Mouse (Mus musculus) heart, adult 18-20 months (tissue): ENCODE data around the gene Hist1h2ap. TPM values are rescaled to one million over a fixed set of nuclear protein-coding genes. Genes with fewer than 3 reads are reported as not detected.
A peak's percentile ranks its signal among the peaks of the same experiment; 100 is the strongest.
"Not testable (repeated sequence)": the region's sequence is repeated elsewhere in the genome, so short reads cannot be mapped to it uniquely, and the experiment has no call there.

ENCODE experiments used
- DNase-seq, 2 experiments: peaks; one replicate each; pipeline ENCODE4 v3.0.0; 2021 to 2022; ENCODE audit warnings: mixed read lengths in 1 of 2
- long read RNA-seq, 2 experiments: library from polyadenylated mRNA; stranded (forward); transcript quantifications; one replicate each; pipeline ENCODE4 v2.0.0; 2021
- total RNA-seq, 2 experiments: library from RNA; stranded (reverse); gene quantifications; 2 replicates each; pipeline ENCODE4 v1.2.3; 2021

Hist1h2ap gene
- 10 to 100 TPM; 11.6 to 12.2 TPM for total RNA-seq
- long read RNA-seq, experiment 1, partial matches to known transcripts: 0 of 2 reads
- long read RNA-seq, experiment 1, other reads (novel, unspliced or antisense): 0 of 2 reads
- long read RNA-seq, experiment 2: 0 reads

- not testable (repeated sequence) for DNase-seq
These were observed at the start of gene Hist1h2ap, which contains the start of gene Hist1h2br for GRCm38 (mm10) chr13:21833461-21833860. Hist1h2ap (minus strand) TSS chr13:21833507. Hist1h2br (plus strand) TSS chr13:21833743.

DNA sequence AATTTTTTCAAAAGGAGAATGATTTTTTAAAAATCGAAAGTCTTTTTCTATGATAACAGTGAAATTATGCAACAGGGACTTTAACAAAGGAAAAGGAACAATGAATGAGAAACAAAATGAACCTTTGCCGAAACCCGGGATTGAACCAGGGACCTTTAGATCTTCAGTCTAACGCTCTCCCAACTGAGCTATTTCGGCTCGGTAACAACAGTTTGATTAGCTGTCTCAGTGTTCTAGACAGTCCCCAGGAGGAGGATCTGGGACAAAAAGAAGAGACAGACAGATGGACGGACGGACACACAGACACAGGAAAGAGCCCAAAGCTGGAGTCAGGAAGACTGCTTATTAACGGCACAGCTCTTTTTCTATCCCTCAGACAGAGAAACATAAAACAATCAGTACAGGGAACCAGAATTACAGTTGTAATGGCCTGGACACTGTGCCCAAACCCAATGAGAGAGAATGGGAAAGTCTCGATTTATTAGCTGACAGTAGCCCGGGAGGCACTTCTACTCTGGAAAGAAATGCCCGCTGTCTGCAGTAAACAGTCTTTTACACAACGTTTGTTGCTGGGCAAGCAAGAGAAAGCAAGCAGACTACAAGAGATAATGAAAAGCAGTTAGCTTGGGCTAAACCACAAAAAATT lies 49.6 kb upstream of the Hist1h2ap start:
- peak; percentile 15 to 56 for DNase-seq

DNA sequence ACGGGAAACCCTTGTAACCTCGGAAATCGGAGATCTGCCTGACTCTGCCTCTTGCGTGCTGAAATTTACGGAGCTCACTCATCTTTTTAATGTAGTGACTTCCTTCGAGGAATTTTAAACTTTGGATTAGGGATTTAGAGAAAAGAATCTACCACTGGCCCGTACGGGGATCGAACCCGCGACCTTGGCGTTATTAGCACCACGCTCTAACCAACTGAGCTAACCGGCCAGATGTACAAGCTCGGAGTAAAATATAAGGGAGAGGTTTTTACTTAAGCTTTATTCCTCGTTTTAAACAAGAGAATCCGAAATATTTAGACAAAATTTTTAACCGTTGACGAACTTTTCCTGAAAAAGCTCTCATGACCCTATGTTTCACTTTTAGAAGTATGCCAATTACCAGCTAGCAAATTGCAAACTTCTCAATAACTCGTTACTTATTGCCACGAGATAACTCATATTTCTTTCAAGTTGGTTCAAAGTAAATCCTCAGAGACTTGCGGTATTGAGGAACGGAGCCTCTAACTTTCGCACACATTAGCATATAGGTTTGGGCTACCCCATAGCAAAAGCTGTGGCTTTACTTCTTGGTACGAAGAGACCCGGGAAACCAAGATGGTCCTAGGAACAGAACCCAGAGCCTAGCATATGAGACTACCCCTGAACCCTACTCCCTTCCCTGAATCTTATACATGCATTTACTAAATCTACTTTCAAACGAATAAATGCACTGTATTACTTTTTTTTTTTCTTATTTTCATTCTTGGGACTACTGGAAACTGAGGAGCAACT lies 48.8 kb upstream of the Hist1h2ap start:
- DNase-seq: peak; percentile 24 to 46

GRCm38 (mm10) chr13:21880735-21881134 lies 47.4 kb upstream of the Hist1h2ap start:
- DNase-seq: no peak

DNA sequence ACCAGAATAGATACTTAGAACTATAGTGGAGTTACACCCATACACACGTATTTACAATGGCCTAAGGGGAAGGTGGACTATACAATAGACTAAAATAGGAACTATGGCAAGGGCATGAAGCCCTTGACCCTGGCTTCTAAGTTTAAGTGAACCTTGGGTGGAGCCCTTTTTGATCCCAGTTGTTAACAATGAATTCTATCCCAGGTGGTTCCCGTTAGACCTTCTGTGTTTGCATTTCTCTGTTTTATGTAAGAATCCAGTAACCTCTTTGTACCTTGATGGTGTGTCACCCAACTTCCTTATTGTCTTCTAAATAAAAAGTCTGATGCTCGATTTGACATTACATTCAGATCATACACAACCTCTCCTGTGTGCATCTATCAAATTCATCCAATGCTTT lies 32.2 kb upstream of the Hist1h2ap start:
- DNase-seq: not testable (repeated sequence)

- no peak for DNase-seq
These were observed 28.3 kb upstream of the Hist1h2ap start for GRCm38 (mm10) chr13:21861608-21862007.

GRCm38 (mm10) chr13:21855698-21856162 lies 22.4 kb upstream of the Hist1h2ap start:
- DNase-seq: peak; percentile 58 to 82

- DNase-seq: peak; percentile 82 to 91
These were observed 21.8 kb upstream of the Hist1h2ap start for GRCm38 (mm10) chr13:21855146-21855545.

- DNase-seq: peak; percentile 77 to 87
These were observed 19.1 kb upstream of the Hist1h2ap start for GRCm38 (mm10) chr13:21852215-21852945.

DNA sequence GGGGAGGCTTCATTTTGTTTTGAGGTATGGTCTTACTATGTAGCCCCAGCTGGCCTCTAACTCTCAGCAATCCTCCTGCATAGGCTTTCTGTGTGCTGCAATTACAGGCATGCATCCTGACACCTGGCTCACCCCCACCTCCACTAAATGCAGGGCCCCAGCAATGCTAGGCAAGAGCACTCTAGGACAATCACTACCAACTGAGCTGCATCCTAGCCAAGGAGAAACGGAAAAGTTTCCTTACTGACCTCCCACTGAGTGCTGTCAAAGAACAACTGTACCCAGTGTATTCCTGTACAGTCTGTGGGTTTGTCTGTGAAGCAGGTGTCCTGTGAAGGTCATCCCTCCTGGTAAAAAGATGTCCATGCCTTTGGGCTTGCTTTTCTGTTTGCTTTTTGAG lies 17.4 kb upstream of the Hist1h2ap start:
- not testable (repeated sequence) for DNase-seq

- DNase-seq: no peak
These were observed 14.6 kb upstream of the Hist1h2ap start for GRCm38 (mm10) chr13:21847883-21848282.

GRCm38 (mm10) chr13:21846356-21846755 lies 13.0 kb upstream of the Hist1h2ap start:
- not testable (repeated sequence) for DNase-seq

DNA sequence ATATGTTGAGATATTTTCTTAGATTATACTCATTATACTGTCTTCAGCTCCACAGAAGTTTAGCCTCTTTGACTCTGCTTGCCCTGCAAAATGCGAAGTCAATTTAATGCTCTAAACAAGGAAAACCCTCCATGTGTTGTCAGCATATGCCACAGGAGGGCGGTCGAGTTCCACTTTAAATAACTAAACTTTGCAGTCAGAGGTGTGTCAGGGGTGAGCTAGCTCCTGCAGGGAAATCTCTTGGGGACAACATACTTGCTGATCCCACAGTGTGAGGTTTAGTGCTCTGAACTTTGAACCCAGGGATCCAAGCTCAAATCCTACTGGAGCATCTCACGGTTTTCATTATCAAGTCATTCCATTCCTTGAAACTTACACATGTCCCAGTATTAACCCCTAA lies 7.2 kb upstream of the Hist1h2ap start:
- not testable (repeated sequence) for DNase-seq

DNA sequence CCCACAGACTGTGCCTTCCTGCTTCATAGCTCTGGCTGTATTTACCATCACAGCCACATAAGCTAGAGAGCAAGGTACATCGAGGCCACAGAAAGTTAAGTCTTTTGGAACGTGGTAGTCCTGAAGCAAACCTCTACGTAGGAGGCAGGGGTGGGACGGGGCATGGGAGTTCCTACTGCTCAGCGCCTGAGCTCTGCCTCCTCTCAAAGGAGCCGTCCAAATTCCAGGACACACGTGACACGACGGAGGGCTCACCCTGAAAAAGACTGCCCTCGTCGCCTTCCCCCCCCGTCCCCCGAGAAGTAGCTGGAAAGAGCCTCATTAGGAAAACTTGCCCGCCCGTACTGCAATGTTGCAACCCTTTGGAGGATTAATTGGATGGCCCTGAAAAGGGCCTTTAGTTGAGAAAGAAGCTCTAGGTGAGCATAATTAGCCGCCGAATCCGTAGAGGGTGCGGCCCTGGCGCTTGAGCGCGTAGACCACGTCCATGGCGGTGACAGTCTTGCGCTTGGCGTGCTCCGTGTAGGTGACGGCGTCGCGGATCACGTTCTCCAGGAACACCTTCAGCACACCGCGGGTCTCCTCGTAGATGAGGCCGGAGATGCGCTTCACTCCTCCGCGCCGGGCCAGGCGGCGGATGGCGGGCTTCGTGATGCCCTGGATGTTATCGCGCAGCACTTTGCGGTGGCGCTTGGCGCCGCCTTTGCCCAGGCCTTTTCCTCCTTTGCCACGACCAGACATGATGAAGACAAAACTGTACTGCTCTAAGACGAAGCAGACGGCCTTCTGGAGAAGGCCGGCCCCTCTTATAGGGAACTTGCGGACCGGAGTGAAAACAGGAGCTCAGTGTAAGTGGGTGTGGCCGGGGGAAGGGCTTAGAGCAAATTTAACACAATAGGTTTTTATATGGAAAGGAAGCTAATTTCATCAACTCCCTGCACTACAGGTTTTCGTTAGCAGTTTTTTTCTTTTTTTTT lies 1.6 kb downstream of the Hist1h2ap start, which contains the start of gene Hist1h4n:
Gene Hist1h4n, minus strand, starts transcription at position 779 of the 977 bp plus-strand sequence.
- peak; percentile 45 to 47 for DNase-seq

DNA sequence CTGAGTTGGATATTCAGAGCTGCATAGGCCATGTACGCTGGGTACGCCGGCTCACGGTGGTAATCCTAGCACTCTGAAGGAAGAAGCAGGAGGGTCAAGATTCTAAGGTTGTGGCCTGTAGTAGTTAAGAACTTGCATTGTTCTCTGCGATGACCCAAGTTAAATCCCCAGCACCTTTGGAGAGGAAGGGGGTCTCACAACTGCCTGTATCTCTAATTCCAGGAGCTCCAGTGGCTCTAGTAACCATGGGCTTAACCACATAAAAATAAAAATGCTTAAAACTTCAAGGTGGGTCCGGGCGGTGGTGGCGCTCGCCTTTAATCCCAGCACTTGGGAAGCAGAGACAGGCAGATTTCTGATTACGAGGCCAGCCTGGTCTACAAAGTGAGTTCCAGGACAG lies 3.0 kb downstream of the Hist1h2ap start:
- no peak for DNase-seq

- DNase-seq: no peak
These were observed 4.8 kb downstream of the Hist1h2ap start for GRCm38 (mm10) chr13:21828511-21828910.

GRCm38 (mm10) chr13:21820082-21820890 lies 13.0 kb downstream of the Hist1h2ap start:
- not testable (repeated sequence) for DNase-seq

GRCm38 (mm10) chr13:21812092-21812491 lies 21.2 kb downstream of the Hist1h2ap start:
- not testable (repeated sequence) for DNase-seq

DNA sequence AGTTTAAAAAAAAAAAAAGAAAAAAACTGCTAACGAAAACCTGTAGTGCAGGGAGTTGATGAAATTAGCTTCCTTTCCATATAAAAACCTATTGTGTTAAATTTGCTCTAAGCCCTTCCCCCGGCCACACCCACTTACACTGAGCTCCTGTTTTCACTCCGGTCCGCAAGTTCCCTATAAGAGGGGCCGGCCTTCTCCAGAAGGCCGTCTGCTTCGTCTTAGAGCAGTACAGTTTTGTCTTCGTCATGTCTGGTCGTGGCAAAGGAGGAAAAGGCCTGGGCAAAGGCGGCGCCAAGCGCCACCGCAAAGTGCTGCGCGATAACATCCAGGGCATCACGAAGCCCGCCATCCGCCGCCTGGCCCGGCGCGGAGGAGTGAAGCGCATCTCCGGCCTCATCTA lies 21.8 kb downstream of the Hist1h2ap start, which contains the start of gene Hist1h4m:
Gene Hist1h4m, plus strand, starts transcription at position 208 of the 400 bp plus-strand sequence.
- peak; percentile 61 to 68 for DNase-seq

DNA sequence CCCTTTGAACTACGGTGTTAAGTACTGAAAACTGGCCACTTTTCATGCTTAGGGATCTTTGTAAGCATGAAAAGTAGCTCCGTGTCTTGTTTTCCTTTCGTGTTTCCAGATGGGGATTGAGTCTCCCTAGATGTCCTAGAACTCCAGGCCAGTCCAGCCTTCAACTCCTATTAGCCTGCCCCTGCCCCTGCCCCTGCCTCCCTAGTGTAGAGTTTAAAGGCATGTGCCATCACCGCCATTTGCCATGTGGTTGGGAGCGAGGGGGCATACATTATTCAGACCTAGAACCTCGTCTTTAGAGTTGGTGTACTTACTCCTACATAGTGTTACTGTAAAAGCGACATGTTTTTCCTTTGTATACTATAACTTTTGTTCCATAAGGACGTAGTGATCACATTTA lies 22.2 kb downstream of the Hist1h2ap start:
- not testable (repeated sequence) for DNase-seq
